Mouse (Mus musculus): ENCODE results near the gene Kmt5b. TPM values are rescaled to one million over a fixed set of nuclear protein-coding genes. Genes with fewer than 3 reads are reported as not detected.
A peak's percentile ranks its signal among the peaks of the same experiment; 100 is the strongest.

The Kmt5b gene
- polyA plus RNA-seq, 1 experiment from 2014 or later = 37.1 TPM

DNA sequence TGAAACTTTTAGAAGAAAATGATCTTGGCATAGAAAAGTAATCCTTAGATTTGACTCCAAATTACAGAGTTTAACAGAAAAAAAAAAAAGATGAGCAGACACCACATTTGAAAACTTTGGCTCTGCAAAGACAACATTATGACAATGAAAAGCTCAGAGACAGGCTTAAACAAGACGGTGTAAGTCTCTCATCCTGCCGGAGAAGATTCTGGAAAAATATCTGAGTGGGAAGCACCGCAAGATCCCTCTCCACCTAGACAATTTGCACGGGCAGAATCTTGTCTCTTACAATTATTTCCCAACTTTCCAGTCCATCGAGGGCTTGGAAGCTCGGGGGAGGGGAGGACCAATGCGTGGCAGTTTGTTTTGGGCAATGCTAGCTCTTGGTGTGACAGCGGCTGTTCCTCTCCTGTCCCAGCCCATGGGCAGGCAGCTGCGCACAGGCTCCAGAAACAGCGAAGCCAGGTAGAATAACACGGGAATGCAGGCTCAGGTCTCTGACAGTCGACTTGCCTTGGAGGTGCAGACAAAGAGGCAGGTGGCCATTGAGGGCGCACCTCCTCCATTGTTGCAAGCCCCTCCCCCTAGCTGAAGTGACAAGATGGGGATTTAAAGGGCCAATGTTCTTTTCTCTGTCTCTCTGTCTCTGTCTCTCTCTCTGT is 23.2 kb upstream of the Kmt5b start:
- no peaks in the 10 kb centered on the region for H3K27me3 ChIP-seq (ENCODE audit: insufficient read depth, poor library complexity, severe bottlenecking)
- peak; percentile 64 for DNase-seq (ENCODE audit: low spot score)
- H3K9me3 ChIP-seq = peaks cover 10% of the 10 kb centered on the region
- 10% methylated on average over 13 of the region's 13 CpGs for WGBS
- H3K4me3 ChIP-seq = peak overlapping the region; percentile 52
- H3K27ac ChIP-seq = peak overlapping the region; percentile 87
- H3K4me1 ChIP-seq (replicated peaks) = peaks cover 19% of the 10 kb centered on the region; the same call in 1 of the 2 replicates
- H3K36me3 ChIP-seq = no peaks in the 10 kb centered on the region

DNA sequence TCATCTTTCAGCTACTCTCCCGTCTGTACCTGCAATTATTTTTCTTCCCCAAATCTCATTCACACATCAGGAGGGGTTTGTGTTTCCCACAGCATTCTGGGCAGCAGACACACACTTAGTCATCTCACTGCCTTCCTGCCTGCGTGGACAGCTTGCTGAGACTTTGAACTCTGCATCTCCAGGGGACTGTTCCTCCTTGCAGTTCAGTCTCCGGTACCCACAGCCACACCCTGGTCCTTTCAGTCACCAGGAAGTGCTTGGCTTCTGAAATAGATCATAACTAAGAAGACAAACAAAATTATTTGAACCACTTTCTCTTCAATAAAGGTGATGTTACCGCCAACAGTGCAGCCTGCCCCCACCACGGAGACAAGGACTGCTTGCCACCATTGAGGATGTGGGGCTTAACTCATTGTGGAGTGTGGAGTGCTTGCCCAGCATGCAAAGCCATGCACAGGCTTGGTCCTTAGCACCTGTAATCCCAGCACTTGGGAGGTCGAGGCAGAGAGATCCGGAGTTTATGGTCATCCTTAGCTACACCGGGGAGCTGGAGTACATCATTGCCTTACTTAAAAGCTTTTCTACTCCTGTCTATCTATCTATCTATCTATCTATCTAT is 14.5 kb upstream of the Kmt5b start:
- Histone ChIP-seq H3K27me3 (ENCODE audit: insufficient read depth, poor library complexity, severe bottlenecking) (no peaks in the 10 kb centered on the region), H3K36me3 (no peaks in the 10 kb centered on the region), H3K9me3 (peaks cover 5% of the 10 kb centered on the region; the same call in 1 of the 2 replicates), H3K27ac (no peak overlapping the region), H3K4me1 (replicated peaks) (no peaks in the 10 kb centered on the region), H3K4me3 (no peak overlapping the region)
- WGBS = 62% methylated on average over 8 of the region's 8 CpGs
- no peak for DNase-seq (ENCODE audit: low spot score)

DNA sequence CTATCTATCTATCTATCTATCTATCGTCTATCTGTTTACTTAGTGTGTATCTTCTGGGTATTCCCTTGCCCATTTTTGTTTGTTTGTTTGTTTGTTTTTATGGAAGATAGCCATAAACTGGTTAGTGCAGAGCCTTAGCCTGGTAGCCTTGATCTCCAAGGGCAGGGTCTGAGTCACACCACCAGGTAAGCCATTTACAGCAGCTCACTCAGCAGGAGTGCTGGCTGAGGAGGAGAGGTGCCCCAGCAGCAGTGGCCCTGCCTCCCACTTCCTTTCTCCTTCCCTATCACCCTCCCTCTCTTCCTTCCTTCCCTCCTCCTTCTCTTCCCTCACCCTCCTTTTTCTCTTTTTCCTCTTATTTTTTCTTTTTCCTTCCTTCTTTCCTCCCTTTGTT is 14.0 kb upstream of the Kmt5b start:
- WGBS = 90% methylated on average over 1 of the region's 1 CpGs
- no peaks in the 10 kb centered on the region for H3K36me3 ChIP-seq
- H3K27ac ChIP-seq = no peak overlapping the region
- peaks cover 4% of the 10 kb centered on the region; the same call in 1 of the 2 replicates for H3K9me3 ChIP-seq
- H3K4me3 ChIP-seq = no peak overlapping the region
- no peaks in the 10 kb centered on the region for H3K27me3 ChIP-seq (ENCODE audit: insufficient read depth, poor library complexity, severe bottlenecking)
- DNase-seq (ENCODE audit: low spot score) = no peak
- H3K4me1 ChIP-seq (replicated peaks) = no peaks in the 10 kb centered on the region

DNA sequence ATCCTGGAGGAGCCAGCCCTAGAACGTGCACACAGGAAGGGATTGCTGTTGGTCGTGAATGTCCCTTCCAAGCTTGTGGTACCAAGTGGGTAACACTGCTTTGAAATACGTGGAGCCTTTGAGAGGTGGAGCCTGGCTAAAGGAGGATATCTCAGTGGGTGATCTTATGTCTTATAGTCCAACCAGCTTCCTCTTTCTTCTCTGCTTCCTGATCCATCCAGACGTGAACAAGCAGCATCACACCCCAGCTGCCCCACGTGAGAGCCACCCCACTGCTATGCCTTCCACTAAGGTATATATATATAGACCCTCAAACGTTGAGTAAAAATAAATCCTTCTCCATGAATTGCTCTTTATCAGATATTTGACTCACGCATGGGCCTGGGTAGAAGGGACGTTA is 13.5 kb upstream of the Kmt5b start:
- H3K4me1 ChIP-seq (replicated peaks) = no peaks in the 10 kb centered on the region
- H3K9me3 ChIP-seq = no peaks in the 10 kb centered on the region
- H3K36me3 ChIP-seq = no peaks in the 10 kb centered on the region
- no peak overlapping the region for H3K4me3 ChIP-seq
- WGBS = 63% methylated on average over 8 of the region's 8 CpGs
- H3K27ac ChIP-seq = no peak overlapping the region
- DNase-seq (ENCODE audit: low spot score) = no peak
- H3K27me3 ChIP-seq (ENCODE audit: insufficient read depth, poor library complexity, severe bottlenecking) = no peaks in the 10 kb centered on the region

DNA sequence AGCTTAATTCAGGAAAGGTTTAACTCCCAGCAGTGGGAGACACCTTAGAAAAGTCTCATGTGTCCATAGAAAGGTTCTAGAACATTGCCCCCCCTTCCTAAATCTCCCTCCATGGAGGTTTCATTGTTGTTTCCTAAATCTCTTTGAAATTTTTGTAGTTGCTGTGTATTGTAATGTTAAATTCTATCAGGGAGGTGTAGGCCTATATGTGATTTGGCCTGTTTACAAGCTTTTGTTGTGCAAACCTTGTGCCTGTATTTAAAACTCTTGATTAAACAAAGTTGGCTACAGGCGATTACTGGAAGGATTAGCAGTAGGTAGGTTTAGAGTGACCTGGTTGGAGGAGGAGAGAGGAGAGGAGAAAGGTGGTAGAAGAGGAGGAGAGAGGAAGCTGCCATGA is 9.4 kb upstream of the Kmt5b start:
- Histone ChIP-seq H3K9me3 (0 out of 2 replicates have a peak, but pooled peaks cover 6% of the 10 kb centered on the region), H3K36me3 (no peaks in the 10 kb centered on the region), H3K4me1 (replicated peaks) (no peaks in the 10 kb centered on the region), H3K4me3 (no peak overlapping the region), H3K27me3 (ENCODE audit: insufficient read depth, poor library complexity, severe bottlenecking) (no peaks in the 10 kb centered on the region), H3K27ac (no peak overlapping the region)
- no peak for DNase-seq (ENCODE audit: low spot score)
- WGBS = 60% methylated on average over 1 of the region's 1 CpGs

DNA sequence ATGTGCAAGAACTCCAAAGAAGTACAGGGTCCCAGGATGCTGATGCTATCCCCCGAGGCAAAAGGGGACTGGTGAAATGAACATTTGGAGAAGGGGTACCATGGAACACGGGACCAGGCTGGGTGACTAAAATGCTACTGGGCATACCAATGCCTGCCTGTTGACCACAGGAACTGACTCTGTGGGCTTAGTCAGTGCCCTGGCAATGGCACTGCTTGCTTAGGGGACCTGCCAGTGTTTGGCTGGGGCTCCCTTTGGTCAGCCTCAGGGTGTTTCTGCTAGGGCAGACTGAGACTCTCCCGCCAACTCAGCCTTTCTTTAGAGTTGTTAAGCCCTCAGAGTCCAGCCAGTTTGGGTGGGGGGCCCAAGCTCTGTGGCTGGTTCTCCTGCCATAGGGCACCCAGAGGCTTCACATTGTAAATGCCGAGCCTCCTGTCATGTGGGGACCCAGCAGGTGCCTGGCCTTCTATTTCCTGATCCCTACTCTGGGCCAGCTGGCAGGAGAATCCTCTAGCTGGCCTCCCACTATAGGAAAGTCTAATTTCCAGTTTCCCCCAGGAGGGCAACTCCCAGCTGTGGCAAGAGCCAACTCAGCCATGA is 1.9 kb upstream of the Kmt5b start:
- 0 out of 2 replicates have a peak, but pooled peaks cover 5% of the 10 kb centered on the region for H3K9me3 ChIP-seq
- no peak overlapping the region for H3K27ac ChIP-seq
- no peak overlapping the region for H3K4me3 ChIP-seq
- no peaks in the 10 kb centered on the region for H3K27me3 ChIP-seq (ENCODE audit: insufficient read depth, poor library complexity, severe bottlenecking)
- DNase-seq (ENCODE audit: low spot score) = no peak
- WGBS = 82% methylated on average over 4 of the region's 4 CpGs
- H3K4me1 ChIP-seq (replicated peaks) = peaks cover 27% of the 10 kb centered on the region
- peaks cover 4% of the 10 kb centered on the region; the same call in 1 of the 2 replicates for H3K36me3 ChIP-seq

DNA sequence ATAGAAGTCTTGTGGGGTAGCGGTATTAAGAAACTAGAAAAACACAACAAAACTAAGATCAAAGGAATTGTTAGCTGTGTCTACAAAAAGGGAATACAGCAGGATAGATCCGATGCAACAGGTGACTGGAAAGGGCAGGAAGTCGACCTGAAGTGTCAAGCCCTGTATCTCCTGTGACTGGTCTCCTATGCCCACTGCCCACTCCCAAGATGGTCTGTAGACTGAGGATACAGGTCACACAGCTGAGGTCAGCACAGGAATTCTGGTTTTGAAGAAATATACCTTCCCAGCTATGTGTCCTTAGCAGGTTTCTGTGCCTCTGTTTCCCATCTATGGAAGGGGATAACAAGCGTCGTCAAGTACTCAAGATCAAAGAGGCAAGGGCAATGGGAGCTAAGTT is 843 bp upstream of the Kmt5b start:
- WGBS = 93% methylated on average over 5 of the region's 5 CpGs

DNA sequence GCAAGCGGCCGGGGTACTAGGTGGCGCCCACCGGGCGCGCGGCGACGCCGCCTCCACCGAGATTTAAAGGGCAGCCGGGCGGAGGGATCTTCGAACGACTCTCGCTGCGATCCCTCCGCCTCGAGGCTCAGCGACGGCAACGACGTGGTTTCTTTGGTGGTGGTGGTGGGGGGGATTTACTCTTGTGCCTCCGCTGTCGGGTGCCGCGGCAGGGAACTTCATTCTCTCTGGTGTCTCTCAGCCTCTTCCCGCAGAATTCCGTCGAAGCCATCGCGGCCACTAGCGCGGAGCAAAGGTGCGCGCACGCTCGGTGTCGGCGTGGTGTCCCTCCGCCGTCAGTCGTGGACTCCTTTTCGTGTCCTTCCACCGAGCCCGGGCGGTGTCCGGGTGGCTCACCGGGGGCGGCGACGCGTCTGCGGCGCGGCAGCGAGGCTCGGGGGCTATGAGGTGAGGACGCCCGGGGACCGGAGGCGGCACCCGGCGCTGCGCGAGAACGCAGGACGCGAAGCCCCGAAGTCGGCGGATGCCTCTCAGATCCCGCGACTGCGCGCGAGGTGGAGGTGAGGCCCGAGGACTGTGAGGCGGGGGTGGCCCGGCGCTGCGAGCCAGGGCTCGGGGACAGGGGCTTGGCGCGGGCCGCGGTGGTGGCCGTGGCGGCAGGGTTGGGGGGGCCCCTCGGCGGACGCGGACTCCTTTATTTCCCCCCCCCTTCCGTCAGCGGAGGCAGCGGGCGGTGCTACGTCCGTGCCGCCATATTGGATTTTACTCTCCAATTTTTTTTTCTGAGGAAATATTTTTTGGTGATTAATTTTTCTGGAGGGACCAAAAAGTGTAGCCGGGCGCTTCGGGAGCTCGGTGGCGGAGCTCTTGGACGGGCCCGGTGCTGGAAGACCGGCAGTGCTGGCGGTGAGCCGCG is 818 bp downstream of the Kmt5b start:
- peaks cover 11% of the 10 kb centered on the region; the same call in 1 of the 2 replicates for H3K36me3 ChIP-seq
- under 1% methylated on average over 111 of the region's 111 CpGs for WGBS
- no peaks in the 10 kb centered on the region for H3K9me3 ChIP-seq
- H3K27me3 ChIP-seq (ENCODE audit: insufficient read depth, poor library complexity, severe bottlenecking) = no peaks in the 10 kb centered on the region
- H3K4me3 ChIP-seq = peak overlapping the region; percentile 96
- peak; percentile 88 for DNase-seq (ENCODE audit: low spot score)
- peak overlapping the region; percentile 100 for H3K27ac ChIP-seq
- H3K4me1 ChIP-seq (replicated peaks) = peaks cover 27% of the 10 kb centered on the region

More for the DNA sequence above, 843 bp upstream of the Kmt5b start:
- peaks cover 27% of the 10 kb centered on the region for H3K4me1 ChIP-seq (replicated peaks)
- H3K27ac ChIP-seq = peak overlapping the region; percentile 100; the same call in 1 of the 2 replicates
- peaks cover 9% of the 10 kb centered on the region; the same call in 1 of the 2 replicates for H3K36me3 ChIP-seq
- no peaks in the 10 kb centered on the region for H3K27me3 ChIP-seq (ENCODE audit: insufficient read depth, poor library complexity, severe bottlenecking)
- DNase-seq (ENCODE audit: low spot score) = no peak
- H3K4me3 ChIP-seq = peak overlapping the region; percentile 96
- no peaks in the 10 kb centered on the region for H3K9me3 ChIP-seq

DNA sequence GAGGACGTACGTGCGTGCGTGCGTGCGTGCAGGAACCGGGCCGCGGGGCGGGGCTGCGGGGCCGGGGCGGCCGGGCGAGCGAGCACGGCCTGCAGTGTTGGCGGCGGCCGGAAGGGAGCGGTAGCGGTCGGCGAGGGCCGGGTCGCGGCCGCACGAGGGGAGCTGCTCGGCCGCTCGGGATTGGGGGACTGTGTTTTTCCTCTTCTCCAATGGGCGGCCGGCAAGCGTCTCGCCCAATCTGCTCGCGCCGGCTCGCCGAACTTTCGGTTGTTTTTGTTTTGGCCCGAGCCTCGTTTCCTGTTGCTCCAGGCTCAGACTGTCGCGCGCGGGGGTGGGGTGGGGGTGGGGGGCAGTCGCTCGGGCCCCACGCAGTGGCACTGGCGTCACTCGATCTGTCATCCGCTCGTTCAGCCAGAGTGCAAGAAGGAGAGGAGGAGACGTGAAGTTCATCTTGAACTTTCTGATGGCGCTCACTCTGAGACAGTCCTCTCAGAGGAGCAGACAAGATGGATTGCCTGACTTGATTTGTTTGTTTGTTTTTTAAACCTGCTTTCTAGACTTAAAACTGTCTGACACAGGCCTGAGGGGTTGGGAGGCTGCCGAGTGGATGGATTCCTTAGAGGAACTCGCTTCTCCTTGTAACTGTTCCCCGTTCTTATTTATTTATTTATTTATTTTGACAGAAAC is 1.6 kb downstream of the Kmt5b start:
- DNase-seq (ENCODE audit: low spot score) = peak; percentile 94
- peak overlapping the region; percentile 100 for H3K27ac ChIP-seq
- H3K4me1 ChIP-seq (replicated peaks) = peaks cover 27% of the 10 kb centered on the region
- peak overlapping the region; percentile 96 for H3K4me3 ChIP-seq
- 1% methylated on average over 59 of the region's 60 CpGs for WGBS
- peaks cover 18% of the 10 kb centered on the region for H3K36me3 ChIP-seq
- H3K27me3 ChIP-seq (ENCODE audit: insufficient read depth, poor library complexity, severe bottlenecking) = no peaks in the 10 kb centered on the region
- no peaks in the 10 kb centered on the region for H3K9me3 ChIP-seq

DNA sequence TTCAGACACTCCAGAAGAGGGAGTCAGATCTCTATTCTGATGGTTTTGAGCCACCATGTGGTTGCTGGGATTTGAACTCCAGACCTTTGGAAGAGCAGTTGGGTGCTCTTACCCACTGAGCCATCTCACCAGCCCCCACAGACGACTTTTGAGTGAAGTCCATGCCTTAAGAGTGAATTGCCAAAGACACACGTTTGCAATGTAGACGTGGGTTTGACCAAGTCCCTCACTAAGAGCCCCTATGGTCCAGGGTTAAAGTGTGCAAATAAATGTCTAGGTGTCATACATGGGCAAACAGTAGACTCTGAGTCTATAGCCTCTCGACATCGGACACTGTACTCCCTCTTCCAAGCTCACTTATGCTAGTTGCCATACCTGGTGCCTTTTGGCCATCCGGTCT is 2.3 kb downstream of the Kmt5b start:
- DNase-seq (ENCODE audit: low spot score) = no peak
- peaks cover 27% of the 10 kb centered on the region for H3K4me1 ChIP-seq (replicated peaks)
- H3K4me3 ChIP-seq = peak overlapping the region; percentile 96
- no peaks in the 10 kb centered on the region for H3K27me3 ChIP-seq (ENCODE audit: insufficient read depth, poor library complexity, severe bottlenecking)
- H3K36me3 ChIP-seq = peaks cover 25% of the 10 kb centered on the region
- H3K27ac ChIP-seq = no peak overlapping the region
- WGBS = 89% methylated on average over 6 of the region's 6 CpGs
- H3K9me3 ChIP-seq = no peaks in the 10 kb centered on the region

DNA sequence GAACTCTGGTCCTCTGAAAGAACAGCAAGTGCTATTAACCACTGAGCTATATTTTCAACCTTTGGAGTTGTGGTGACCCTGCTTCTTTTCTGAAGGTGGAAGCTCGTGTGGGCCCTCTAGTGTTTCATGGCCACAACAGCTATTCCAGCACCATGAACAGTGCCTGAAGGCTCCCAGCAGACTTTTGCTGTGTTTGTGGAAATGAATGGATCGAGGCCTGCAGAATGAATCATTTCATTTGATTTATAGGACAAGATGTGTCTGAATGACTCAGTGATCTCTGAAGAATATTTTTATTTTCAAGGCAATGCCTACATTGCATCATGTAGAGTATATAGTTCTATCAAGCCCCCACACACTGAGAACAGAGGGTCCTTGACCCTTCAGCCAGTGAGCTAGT is 6.9 kb downstream of the Kmt5b start:
- Histone ChIP-seq H3K27me3 (ENCODE audit: insufficient read depth, poor library complexity, severe bottlenecking) (no peaks in the 10 kb centered on the region), H3K27ac (no peak overlapping the region), H3K4me3 (no peak overlapping the region), H3K36me3 (peaks cover 32% of the 10 kb centered on the region), H3K9me3 (no peaks in the 10 kb centered on the region), H3K4me1 (replicated peaks) (peaks cover 9% of the 10 kb centered on the region)
- DNase-seq (ENCODE audit: low spot score) = no peak
- WGBS = 75% methylated on average over 2 of the region's 2 CpGs

DNA sequence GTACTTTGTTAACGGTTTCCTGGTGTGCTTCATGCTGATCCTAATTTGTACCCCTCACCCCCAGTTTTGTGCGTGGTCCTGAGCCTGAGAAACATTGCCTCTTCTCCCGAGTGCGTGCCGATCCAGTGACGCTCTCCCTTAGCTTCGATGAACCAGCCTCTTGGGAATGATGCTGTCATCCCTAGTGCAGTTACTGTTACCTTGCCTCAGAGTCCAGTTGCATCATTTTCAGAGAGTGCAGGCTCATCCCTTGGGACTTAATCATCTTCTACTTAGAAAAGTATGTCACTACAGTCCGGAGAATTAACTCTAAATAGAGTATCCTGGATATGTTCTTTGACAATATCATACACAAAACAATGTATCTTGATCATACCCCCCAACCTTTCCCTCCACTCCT is 11.5 kb downstream of the Kmt5b start:
- DNase-seq (ENCODE audit: low spot score) = no peak
- WGBS = 94% methylated on average over 8 of the region's 8 CpGs
- H3K4me1 ChIP-seq (replicated peaks) = no peaks in the 10 kb centered on the region
- no peaks in the 10 kb centered on the region for H3K9me3 ChIP-seq
- H3K36me3 ChIP-seq = peaks cover 48% of the 10 kb centered on the region
- no peaks in the 10 kb centered on the region for H3K27me3 ChIP-seq (ENCODE audit: insufficient read depth, poor library complexity, severe bottlenecking)
- no peak overlapping the region for H3K27ac ChIP-seq
- H3K4me3 ChIP-seq = no peak overlapping the region

Measured in hindbrain, embryonic 10.5 days (tissue).